Mouse (Mus musculus) kidney, postnatal 36 days (tissue): Measurements from ENCODE around the gene Gab3.
"Not testable (repeated sequence)": the region's sequence is repeated elsewhere in the genome, so short reads cannot be mapped to it uniquely, and the experiment has no call there.

Experiments
- DNase-seq, 2 experiments: peaks; one replicate each; pipeline ENCODE4 v3.0.0; 2021 to 2022; ENCODE audit warnings: mixed read lengths in 2 of 2

The Gab3 gene

DNA sequence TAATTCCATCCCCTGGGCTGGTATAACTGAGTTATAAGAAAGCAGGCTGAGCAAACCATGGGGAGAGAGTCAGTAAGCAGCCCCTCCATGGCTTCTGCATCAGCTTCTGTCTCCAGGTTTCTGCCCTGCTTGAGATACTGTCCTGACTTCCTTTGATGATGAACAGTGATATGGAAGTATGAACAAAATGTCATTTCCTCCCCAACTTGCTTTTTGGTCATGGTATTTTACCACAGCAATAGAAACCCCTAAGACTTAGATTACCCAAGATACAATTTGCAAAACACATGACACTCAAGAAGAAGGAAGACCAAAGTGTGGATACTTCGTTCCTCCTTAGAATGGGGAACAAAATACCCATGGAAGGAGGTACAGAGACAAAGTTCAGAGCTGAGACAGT lies 51.2 kb downstream of the Gab3 start:
- not testable (repeated sequence) for DNase-seq

- no peak for DNase-seq
Observed at GRCm38 (mm10) chrX:74983734-74984133, 101.5 kb downstream of the Gab3 start.

DNA sequence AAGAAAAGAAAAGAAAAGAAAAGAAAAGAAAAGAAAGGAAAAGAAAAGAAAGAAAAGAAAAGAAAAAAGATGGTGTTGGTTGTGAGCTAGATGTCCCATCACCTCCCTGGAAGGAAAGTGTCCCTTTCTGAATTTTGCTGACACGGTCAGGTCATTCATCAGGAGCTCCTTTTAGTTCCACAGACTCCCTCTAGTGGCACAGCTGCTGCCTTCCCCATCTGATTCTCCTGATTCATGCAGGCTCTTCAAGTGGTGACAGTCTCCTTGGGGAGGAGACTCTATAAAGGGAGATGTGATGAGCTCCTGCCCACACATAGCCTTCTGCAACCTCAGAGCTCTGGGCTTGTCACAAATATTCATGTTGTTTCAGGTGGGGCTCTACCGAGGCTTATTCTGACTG lies 122.4 kb downstream of the Gab3 start:
- peak; percentile 14 to 46 for DNase-seq

DNA sequence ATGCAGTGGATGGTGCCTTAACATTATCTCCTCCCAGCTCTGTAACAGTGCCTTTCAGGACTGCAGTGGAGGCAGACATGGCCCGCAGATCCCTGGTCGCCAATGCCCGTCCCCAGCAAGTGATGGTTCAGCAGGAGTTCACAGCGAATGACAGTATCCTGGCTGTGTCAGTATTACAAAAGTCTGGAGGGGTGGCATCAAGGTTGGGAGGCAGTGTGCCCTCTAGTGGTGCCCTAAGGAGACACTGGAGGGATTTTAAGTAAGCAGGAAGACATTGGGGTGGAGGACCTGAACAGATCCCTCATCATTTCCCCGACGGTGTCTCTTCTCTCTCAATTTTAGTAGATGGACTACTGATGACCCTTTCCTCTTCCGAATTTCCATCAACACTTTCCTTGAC lies 126.1 kb downstream of the Gab3 start:
- peak in 1 of 2 experiments; percentile 12 for DNase-seq
